Mouse (Mus musculus) stomach, postnatal 0 days (tissue): ENCODE measurements at regions not wholly inside any gene's neighbourhood (a gene's known extent, or its start where the extent isn't known, plus 50 kb on each side); places are given as distances from the start of the nearest gene placed in this dataset.

ENCODE experiments used
- ATAC-seq: fragments of 200-750 bp; cut with Nextera tagmentation; 2 replicates; pipeline ENCODE4 v1.8.0; 2017; ENCODE audit not compliant: low FRiP score, low TSS enrichment
- DNase-seq: peaks from one replicate; pipeline ENCODE4 v3.0.0-alpha.2; 2016; ENCODE audit warnings: low spot score
- H3K27ac ChIP-seq: fragments of 300-500 bp; sonication (generic); replicated peaks from 2 replicates; pipeline ENCODE4 v1.5.1; 2014; ENCODE audit warnings: mild to moderate bottlenecking, control low read depth
- H3K27me3 ChIP-seq: fragments of 300-500 bp; sonication (generic); 2 replicates; pipeline ENCODE4 v1.6.1; 2014; ENCODE audit warnings: low read length; ENCODE audit not compliant: control insufficient read depth, insufficient read depth
- H3K36me3 ChIP-seq: fragments of 300-500 bp; sonication (generic); 2 replicates; pipeline ENCODE4 v1.6.1; 2014; ENCODE audit warnings: low read length, mixed read lengths; ENCODE audit not compliant: control insufficient read depth, insufficient read depth
- H3K4me1 ChIP-seq: fragments of 300-500 bp; sonication (generic); replicated peaks from 2 replicates; pipeline ENCODE4 v1.6.1; 2014; ENCODE audit warnings: antibody characterized with exemption; ENCODE audit not compliant: control insufficient read depth, insufficient read depth
- H3K4me2 ChIP-seq: fragments of 300-500 bp; sonication (generic); replicated peaks from 2 replicates; pipeline ENCODE4 v1.6.1; 2014; ENCODE audit warnings: low read depth, mild to moderate bottlenecking, control low read depth, moderate library complexity
- H3K4me3 ChIP-seq: fragments of 300-500 bp; sonication (generic); 2 replicates; pipeline ENCODE4 v1.5.1; 2014; ENCODE audit warnings: low read depth, low read length, control low read depth
- H3K9ac ChIP-seq: fragments of 300-500 bp; sonication (generic); 2 replicates; pipeline ENCODE4 v1.6.1; 2014; ENCODE audit warnings: mild to moderate bottlenecking, low read length, control low read depth, mixed read lengths
- H3K9me3 ChIP-seq: fragments of 300-500 bp; sonication (generic); 2 replicates; pipeline ENCODE4 v1.6.1; 2016; ENCODE audit warnings: low read length; ENCODE audit not compliant: control insufficient read depth
- CTCF ChIP-seq: IDR thresholded peaks from 2 replicates; pipeline ENCODE4 v1.5.1; 2016; ENCODE audit warnings: antibody characterized with exemption, low read depth, mild to moderate bottlenecking, moderate library complexity
- EP300 ChIP-seq: optimal IDR thresholded peaks from 2 replicates; pipeline ENCODE3; 2016; ENCODE audit warnings: antibody characterized with exemption
- WGBS: fragments of 180-500 bp; shearing (Covaris S2); extraction: QIAGEN DNeasy Blood & Tissue Kit; methylation state at CpG from one replicate; pipeline ENCODE4 v1.1.7; 2014; 5-methylcytosine and 5-hydroxymethylcytosine counted together

DNA sequence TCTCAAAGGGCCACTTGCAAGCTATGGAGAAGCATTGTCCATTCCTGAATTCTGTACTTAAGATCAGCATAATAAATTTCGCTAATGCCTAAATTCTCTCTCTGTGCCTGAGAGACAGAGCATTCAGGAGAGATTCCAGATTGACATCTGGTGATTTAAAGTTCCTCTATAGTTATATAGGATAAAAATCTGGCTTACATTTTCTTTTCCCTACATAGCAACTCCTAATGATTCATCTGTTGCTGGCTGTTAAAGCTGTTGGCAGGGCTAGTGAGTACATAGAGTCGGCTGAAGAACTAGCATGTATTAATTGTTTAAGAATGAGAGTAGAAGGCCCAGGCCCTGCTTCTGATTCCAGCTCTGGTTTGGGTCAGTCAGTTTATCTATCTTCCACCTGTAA, 870.0 kb upstream of the Stxbp6 start:
- TF ChIP-seq CTCF (no peak), EP300 (no peak)
- no peak for DNase-seq
- no peak for ATAC-seq
- no peak overlapping the region for H3K9ac ChIP-seq
- no peaks in the 10 kb centered on the region for H3K4me1 ChIP-seq
- no peaks in the 10 kb centered on the region for H3K27me3 ChIP-seq
- no peak overlapping the region for H3K27ac ChIP-seq
- H3K4me3 ChIP-seq: no peak overlapping the region
- no peaks in the 10 kb centered on the region for H3K36me3 ChIP-seq
- H3K9me3 ChIP-seq: no peaks in the 10 kb centered on the region
- 57% methylated on average over 2 of the region's 2 CpGs for WGBS
- no peak overlapping the region for H3K4me2 ChIP-seq

DNA sequence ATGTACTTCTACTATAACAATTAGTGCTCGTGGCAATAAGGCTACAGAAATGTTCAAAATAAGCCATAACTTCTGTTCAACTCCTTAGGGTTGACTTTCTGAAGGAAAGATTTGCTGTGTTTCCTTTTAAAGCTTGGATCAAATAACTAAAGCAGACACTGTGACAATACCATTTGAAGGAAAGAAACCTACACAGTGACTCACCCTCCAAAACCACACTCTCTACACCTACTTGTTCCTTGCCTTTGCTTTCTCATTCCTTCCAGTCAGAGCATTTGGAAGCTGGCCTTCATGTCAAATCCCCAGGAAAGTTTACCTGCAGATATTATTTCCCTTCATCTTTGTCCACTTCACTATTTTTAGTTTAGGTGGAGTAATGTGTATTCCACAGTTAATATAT, 867.9 kb upstream of the Stxbp6 start:
- no peaks in the 10 kb centered on the region for H3K36me3 ChIP-seq
- no peak overlapping the region for H3K27ac ChIP-seq
- TF ChIP-seq EP300: no peak
- no peak for TF ChIP-seq CTCF
- no peak overlapping the region for H3K4me3 ChIP-seq
- H3K4me1 ChIP-seq: no peaks in the 10 kb centered on the region
- H3K9ac ChIP-seq: no peak overlapping the region
- no peaks in the 10 kb centered on the region for H3K27me3 ChIP-seq
- H3K9me3 ChIP-seq: no peaks in the 10 kb centered on the region
- H3K4me2 ChIP-seq: no peak overlapping the region
- no peak for DNase-seq
- ATAC-seq: no peak
- 59% methylated on average over 1 of the region's 1 CpGs for WGBS

DNA sequence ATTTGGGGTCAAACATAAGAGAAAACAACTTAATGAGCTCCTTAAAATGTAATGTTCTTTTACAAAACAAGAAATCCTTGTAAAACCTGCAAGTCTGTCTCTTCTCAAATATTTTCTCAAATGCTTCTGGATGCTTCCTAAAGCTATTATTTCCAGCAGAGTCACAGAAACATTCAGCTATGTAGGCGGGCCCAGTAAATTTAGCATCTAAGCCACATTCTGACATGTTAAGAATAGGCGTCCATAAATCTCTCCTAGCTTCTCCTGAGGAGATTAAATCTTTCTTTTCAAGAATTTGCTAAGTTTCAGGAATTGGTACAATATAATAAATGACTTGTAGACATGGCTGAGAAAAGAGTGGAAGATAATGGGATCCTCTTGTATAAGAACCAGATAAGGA, 858.9 kb upstream of the Stxbp6 start:
- no peak for TF ChIP-seq EP300
- no peak for TF ChIP-seq CTCF
- WGBS: 50% methylated on average over 2 of the region's 2 CpGs
- Histone ChIP-seq H3K27me3 (no peaks in the 10 kb centered on the region), H3K27ac (no peak overlapping the region), H3K36me3 (no peaks in the 10 kb centered on the region), H3K4me2 (no peak overlapping the region), H3K9ac (no peak overlapping the region), H3K9me3 (no peaks in the 10 kb centered on the region), H3K4me1 (no peaks in the 10 kb centered on the region), H3K4me3 (no peak overlapping the region)
- DNase-seq (no peak), ATAC-seq (no peak)

DNA sequence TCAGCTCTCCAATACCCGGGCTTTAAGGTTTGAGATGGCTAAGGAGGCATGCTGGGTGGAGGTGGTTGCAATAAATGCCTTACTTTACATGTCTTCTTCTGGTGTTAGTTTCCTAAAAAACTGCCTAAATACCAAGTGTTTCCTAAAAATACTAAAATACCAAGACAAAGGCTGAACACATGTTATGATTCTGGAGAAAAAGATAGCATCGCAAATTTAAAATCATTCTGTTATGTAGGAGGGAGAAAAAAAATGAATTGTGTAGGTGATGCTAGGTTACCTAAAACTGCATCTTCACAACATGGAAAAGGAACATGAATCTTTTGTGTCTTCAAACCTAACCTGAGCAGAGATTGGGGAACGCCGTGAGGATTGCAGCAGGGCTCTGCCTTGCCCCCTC, 857.7 kb upstream of the Stxbp6 start:
- Histone ChIP-seq H3K4me1 (no peaks in the 10 kb centered on the region), H3K36me3 (no peaks in the 10 kb centered on the region), H3K4me3 (no peak overlapping the region), H3K9me3 (no peaks in the 10 kb centered on the region), H3K27ac (no peak overlapping the region), H3K4me2 (no peak overlapping the region), H3K9ac (no peak overlapping the region), H3K27me3 (no peaks in the 10 kb centered on the region)
- TF ChIP-seq CTCF: no peak
- TF ChIP-seq EP300: no peak
- DNase-seq (no peak), ATAC-seq (no peak)
- WGBS: 73% methylated on average over 4 of the region's 4 CpGs

DNA sequence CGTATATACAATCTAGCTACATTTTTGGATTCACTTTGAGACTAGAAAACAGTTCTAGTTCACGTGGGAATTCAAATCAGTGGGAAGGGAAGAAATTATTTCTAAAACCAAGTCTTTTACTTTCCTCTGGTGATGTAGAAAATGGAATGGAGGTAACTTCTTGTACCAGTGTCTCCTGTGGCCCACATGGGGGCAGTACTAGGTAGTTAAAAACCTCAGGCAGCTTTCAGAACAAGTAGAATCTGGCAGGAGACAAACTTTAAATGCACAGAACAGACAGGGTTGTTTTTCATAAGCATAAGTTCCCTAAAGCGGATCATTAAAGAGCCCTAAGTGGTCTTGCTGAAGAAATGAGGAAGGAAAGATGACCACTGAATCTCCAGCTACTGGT, 855.2 kb upstream of the Stxbp6 start:
- Histone ChIP-seq H3K27me3 (no peaks in the 10 kb centered on the region), H3K4me1 (no peaks in the 10 kb centered on the region), H3K27ac (no peak overlapping the region), H3K4me2 (no peak overlapping the region), H3K9ac (no peak overlapping the region), H3K4me3 (no peak overlapping the region), H3K36me3 (no peaks in the 10 kb centered on the region), H3K9me3 (no peaks in the 10 kb centered on the region)
- 42% methylated on average over 3 of the region's 3 CpGs for WGBS
- ATAC-seq (no peak), DNase-seq (no peak)
- no peak for TF ChIP-seq EP300
- peak; percentile 67 for TF ChIP-seq CTCF

DNA sequence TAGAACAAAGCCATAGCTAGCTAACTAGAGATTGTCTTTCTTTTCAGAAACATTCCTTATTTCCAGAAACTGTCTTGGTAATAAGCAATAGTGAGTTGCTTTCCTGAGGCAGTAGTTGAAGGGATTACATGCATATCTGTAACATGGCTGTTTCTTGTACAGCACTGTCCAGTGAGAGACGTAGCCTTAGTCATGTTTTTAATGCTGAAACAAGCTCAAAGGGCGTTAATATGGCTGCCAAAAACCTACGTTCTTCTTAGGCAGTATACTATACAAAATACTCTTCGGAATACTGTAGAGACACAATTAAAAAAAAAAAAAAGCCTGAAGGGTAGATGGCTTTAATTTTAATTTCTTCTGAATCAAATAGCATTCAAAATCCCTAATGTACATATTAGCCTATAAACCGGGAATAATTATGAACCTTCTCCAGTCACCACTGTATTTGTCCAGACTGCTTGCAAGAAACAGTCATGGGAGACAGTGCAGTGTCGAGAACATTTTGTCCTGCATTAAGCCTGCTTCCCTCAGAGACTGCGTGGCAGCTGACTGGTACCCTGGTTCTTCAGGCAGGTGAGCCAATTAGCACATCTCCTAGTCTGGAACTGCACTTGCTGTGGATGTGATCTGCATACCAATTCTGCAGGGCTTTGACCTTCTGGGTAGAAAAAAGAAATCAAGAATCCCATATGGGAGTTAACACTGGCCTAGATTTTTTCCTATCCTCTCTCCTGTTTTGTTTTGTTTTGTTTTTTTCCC, 854.7 kb upstream of the Stxbp6 start:
- no peaks in the 10 kb centered on the region for H3K9me3 ChIP-seq
- TF ChIP-seq EP300 (no peak), CTCF (no peak)
- ATAC-seq (no peak), DNase-seq (no peak)
- no peaks in the 10 kb centered on the region for H3K36me3 ChIP-seq
- H3K9ac ChIP-seq: no peak overlapping the region
- H3K4me3 ChIP-seq: no peak overlapping the region
- no peaks in the 10 kb centered on the region for H3K4me1 ChIP-seq
- H3K27me3 ChIP-seq: no peaks in the 10 kb centered on the region
- no peak overlapping the region for H3K4me2 ChIP-seq
- no peak overlapping the region for H3K27ac ChIP-seq
- 77% methylated on average over 7 of the region's 7 CpGs for WGBS
